Mouse (Mus musculus): Measurements from ENCODE around the gene Pcnx2.

DNA sequence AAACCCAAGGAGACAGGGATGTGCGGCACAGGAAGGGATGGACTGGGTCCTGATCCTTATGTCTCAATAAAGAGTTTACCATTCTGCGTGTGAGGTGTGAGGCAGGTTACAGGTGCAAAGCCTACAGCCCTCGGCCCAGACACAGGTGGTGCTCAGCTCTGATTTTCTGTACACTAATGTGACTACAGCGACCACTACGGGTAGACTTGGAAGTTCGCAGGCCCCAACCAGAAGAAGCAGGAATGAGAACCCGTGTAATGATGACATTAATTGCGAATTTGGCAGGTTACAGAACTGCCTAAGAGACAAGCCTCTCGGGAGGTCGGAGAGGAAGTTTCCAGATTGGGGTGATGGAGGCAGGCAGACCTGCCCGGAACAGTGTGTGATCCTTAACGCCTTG lies 32.0 kb downstream of the Pcnx2 start:
- no peak for TF ChIP-seq POLR2A (IDR thresholded peaks at IDR 0.05; ENCODE audit: borderline replicate concordance, extremely low read depth, insufficient read depth, insufficient read length, poor library complexity, severe bottlenecking)
- peak; percentile 36; the same call in 1 of the 2 replicates for TF ChIP-seq CTCF (IDR thresholded peaks at IDR 0.05; ENCODE audit: borderline replicate concordance, extremely low read depth, insufficient read depth, insufficient read length)
